Mouse (Mus musculus): ENCODE measurements around the gene Rasgef1b.

Rasgef1b gene

DNA sequence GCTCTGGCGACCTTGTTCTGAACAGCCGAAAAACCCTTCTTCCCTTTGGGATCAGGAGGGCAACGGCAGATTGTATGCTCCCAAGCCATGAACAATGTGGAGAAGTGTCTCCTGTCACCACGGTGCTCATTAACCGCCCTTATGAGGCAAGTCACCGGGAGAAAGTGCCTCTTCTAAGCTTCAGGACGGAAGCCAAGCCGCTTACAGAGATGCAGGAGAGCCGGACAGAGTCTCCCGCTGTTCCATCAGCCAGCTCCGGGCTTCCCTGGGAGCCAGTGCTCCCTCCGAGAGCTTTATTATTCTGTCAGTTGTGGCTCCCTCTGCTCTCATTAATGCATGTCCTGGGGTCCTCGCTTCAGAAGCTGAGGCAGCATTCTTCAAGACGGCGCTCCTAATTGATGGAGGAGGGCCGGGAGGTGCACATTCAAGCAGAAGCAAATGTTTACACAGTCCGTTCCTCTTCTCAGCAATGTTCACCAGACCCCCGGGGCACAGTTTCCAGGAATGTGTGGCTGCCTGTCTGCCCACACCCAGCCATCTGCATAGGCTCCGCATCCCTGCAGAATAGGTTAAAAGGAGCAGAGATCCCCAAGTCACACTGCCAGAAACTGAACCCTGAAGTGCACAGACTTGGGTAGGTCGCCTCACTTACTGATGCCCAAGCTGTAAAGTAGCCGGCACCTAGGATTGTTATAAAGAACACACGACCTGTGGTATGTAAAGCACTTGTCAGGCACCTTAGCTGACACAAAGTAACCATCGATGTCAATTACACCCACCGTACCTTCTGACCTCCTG, 115.3 kb downstream of the Rasgef1b start:
- ATAC-seq (ENCODE audit: insufficient number of reproducible peaks, low FRiP score, low TSS enrichment): peak; percentile 45; the same call in 1 of the 2 replicates

DNA sequence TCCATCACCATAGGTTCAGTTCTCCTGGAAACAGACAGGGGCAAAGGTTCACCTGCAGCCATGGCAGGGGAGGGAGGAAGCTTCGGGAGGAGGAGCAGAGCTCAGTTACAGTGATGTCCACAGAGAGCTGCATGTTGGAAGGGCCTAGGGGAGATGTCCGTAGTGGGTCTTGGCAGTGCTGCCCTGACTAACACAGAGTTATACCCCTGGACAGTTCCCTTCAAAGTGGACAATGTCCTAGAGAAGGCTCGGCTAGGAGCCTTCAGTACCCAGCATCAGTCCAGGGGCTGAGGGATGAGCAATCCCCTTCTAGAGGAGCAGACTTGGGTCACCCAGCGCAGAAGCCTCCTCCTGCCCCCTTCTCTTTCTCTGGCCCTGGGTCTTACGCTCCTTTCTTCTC, 121.3 kb downstream of the Rasgef1b start:
- ATAC-seq (ENCODE audit: insufficient number of reproducible peaks, low FRiP score, low TSS enrichment): no peak

DNA sequence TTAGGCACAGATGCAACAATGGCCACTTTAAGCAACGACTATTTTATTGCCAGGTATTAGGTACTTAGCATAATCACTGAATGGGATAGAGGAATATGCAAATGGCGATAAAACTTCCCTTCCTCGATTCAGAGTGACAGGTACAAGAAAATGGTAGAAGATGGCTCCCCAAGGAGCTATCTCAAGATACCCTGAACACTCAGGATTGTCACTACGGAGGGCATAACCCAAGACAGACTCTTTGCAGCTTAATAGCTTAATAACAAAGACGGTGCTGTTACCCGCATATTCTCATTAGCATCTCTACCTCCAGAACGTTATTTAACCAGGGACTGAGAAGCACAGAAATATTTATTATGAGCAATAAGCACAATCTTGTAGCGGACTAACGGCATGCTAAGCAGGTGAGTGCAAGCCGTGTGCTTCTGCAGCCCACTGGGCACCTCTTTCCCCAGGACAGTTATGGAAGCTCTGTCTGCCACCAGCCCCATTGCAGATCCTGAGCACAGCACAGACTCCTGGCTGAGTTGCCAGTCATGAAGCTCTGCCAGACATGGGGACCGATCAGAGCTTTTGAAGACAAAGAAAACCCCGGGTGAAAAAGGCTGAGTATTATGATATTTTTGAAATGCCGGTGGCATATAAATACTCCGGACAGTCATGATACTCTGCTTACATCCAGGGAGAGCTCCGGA, 122.6 kb downstream of the Rasgef1b start:
- ATAC-seq (ENCODE audit: insufficient number of reproducible peaks, low FRiP score, low TSS enrichment): no peak

DNA sequence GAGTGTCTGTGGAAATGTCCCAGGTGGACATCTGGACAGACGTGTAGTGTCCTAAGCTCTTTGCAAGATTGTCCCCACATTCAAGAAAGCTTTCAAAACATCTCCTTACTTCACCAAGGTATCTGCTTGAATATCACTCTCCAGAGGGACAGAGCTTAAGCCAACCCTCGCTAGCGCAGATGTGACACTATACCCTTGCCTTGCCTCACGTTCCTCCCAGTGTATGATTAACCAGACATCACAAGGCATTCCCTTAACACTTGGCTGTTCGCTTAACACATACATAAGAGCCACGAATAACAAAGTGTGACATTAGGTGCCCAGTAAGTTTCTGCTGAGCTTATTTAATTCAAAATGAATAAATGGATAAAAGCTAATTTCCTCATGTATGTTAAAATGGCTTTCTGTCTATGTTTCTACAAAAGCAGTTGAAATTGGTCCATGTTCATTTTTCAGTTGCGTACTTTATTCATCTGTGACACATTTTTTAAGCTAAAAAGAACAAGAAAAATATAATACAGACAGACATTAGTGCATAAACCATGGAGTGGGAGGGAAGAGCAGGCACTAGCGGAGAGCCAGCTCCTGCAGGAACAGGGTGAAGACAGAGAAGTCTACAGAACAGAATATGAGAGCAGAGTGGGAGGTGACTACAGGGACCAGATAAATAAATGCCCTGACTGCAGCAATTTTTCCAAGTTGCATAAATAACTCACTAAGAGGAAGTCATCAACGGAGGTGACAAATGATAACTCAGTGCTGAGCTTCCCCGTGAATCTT, 126.4 kb downstream of the Rasgef1b start:
- no peak for ATAC-seq (ENCODE audit: insufficient number of reproducible peaks, low FRiP score, low TSS enrichment)

DNA sequence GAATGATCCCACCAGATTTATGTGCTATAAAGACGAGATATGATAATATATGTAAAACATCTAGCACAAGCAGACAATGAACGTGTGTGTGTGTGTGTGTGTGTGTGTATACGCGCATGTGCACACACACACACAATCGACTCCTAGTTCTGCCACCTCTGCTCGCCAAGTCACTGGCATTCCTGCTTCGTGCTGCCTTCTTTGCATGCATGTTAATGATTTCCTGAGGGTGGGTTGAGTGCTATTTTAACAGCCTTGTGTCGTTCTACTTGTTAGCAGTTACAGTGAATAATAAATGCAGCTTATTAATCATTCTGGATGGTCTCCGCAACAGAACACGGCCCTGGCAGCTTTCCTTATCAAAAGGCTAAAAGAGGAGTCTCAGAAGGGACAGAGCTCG, 129.5 kb downstream of the Rasgef1b start:
- no peak for ATAC-seq (ENCODE audit: insufficient number of reproducible peaks, low FRiP score, low TSS enrichment)

DNA sequence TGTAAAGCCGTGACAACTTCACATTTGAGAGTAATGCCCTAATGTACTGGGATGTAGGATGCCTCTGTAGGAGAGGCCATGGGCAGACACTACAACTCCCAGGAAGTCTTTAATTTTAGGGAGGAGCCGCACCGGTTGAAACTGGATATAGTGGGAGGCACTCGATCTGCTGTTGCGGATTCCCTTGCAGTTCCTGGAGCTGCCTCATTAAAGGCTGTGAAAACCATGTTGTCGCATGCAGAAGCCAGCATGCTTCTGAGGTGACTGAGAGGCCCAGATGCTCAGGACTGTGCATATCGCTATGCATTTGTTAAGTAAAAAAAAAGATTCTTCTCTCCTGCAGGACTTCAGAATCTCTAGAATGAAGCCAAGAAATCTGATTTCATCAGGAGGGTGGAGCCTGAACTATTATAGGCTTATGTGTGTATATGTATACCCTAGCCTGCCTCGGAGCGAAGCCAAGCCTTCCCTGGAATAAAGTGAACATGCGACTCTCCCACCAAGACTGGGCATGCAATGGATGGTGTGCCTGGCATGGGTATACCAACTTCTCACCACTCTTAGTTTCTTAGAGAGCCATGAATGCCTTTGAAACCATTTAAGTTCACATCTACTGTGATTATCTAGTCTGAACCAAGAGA, 130.3 kb downstream of the Rasgef1b start:
- ATAC-seq (ENCODE audit: insufficient number of reproducible peaks, low FRiP score, low TSS enrichment): no peak

DNA sequence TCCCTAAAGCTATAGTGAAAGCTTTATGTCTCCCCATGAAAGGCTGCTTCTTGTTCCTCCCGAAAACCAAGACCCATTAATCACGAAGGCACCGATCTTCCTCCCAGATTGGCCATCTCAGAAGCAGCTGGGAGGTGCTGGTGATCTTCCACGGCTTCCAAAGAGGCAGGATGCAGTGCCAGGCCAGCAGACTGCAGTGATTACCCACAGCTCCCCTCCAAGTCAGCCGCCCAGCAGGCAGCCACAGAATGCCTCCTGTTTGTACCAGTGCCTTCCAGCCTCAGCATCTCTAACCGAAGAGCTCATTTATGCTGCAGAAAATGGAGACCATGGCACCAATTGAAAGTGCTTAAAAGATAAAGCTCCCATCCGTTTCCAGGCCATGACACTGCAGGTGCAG, 131.2 kb downstream of the Rasgef1b start:
- ATAC-seq (ENCODE audit: insufficient number of reproducible peaks, low FRiP score, low TSS enrichment): peak; percentile 81

DNA sequence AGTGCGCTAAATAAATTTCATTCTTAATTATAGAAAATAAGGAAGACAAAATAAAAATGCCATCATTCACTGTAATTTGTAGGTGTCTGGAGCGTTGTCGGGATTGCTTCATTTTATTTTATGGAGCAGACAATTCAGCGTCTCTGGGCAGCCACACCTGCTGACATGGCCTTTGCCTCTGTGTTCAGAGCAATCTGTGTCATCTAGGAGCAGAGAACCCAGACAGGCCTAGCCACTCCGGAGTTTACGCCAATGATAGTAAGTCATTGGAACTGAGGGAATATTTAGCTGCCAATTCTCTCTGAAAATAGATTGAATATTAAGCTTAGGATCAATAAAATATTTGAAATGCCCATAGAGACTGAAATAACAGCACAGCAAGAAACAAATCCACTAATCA, 137.5 kb downstream of the Rasgef1b start:
- ATAC-seq (ENCODE audit: insufficient number of reproducible peaks, low FRiP score, low TSS enrichment): no peak

DNA sequence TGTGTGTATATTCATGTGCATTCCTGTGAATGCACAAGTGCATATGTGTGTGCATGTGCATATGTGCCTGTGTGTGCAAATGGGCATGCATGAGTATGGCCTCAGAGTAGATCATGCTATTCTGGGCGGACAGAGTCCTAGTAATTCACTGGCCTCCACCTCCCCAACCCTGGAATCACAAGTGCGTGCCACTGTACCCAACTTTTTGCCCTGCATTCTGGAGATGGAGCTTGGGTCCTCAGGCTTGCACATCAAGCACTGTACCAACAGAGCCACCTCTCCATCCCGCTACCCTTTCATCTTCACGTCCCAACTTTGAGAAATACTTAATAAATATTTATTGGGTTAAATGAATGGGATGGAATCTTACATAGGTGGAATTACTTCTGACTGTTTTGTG, 138.3 kb downstream of the Rasgef1b start:
- no peak for ATAC-seq (ENCODE audit: insufficient number of reproducible peaks, low FRiP score, low TSS enrichment)

DNA sequence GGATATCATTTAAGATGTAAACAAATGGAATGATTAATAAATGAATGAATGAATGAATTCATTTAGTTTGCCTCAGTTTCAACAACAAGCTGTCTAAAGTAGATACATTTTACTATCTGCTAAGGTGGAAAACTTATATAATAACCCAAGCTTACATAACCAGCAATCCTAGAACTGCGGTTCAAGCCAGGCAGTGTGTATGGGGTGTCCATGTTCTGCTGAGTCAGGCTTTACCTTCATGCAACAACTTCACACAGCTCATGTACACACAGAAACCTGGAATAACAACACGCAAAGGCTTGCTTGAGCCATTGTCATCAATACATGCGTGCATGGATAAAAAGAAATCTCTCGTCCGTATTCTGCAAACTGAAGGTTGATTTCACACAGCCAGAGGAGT, 140.9 kb downstream of the Rasgef1b start:
- no peak for ATAC-seq (ENCODE audit: insufficient number of reproducible peaks, low FRiP score, low TSS enrichment)

DNA sequence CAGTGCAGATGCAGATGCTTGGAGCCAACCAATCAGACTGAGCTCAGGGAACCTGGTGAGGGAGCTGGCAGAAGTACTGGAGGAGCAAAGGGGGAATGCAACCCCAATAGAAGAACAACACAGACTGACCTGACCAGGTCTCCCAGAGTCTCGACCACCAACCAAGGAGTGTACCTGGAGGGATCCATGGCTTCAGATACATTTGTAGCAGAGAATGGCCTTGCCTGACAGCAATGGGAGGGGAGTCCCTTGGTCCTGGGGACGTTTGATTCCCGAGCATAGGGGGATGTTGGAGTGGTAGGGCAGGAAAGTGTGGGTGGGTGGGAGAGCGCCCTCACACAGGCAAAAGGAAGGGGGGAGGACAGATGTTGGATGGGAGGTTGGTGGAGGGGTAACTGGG, 141.3 kb downstream of the Rasgef1b start:
- no peak for ATAC-seq (ENCODE audit: insufficient number of reproducible peaks, low FRiP score, low TSS enrichment)

DNA sequence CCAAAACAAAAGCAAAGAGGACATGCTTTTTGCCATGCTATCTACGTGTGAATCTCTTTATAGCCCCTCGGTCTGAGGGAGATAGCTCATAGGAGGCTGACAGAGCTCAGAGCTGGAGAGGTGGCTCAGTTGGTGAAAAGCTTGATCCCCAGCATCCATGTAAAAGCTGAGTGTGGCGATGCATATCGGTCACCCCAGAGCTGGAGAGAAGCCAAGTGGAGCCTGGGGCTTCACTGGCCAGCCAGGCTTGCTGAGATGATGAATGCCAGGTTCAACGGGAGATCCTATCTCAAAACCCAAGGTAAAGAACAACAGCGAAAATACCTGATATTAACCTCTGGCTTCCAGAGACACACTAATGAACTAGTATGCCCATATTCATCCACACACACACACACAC, 142.6 kb downstream of the Rasgef1b start:
- ATAC-seq (ENCODE audit: insufficient number of reproducible peaks, low FRiP score, low TSS enrichment): no peak

DNA sequence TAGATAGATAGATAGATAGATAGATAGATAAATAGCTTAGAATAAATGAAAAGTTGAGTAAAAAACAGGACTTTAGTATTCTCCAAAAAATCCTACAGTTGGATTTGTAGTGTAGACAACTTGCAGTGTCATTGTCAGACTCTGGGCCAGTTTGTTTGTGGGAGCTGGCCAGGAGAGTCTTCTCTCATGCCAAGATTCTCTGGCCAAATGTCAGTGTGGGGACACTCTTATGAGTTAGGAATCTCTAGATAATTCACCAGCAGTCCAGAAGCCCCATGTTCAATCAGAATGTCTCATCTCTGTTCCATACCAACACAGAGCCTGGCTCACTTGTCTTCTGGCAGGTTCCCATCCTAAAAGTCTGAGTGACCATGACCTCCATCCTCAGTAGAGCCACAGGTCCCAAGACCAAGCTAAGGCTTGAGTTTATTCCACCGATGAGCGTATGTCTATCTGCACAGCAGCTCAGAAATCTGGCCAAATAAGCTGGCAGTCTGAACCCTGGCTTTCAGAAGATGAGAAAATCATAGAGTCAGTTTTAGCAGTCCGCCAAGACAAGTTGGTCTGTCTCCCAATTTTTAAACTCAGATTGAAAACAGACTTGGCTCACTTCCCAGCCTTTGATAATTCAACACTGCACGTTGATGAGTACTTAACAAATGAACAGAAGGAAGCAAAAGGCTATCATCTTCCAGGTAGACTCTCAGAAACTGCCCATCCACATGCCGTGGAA, 143.5 kb downstream of the Rasgef1b start:
- peak; percentile 52; the same call in 1 of the 2 replicates for ATAC-seq (ENCODE audit: insufficient number of reproducible peaks, low FRiP score, low TSS enrichment)

DNA sequence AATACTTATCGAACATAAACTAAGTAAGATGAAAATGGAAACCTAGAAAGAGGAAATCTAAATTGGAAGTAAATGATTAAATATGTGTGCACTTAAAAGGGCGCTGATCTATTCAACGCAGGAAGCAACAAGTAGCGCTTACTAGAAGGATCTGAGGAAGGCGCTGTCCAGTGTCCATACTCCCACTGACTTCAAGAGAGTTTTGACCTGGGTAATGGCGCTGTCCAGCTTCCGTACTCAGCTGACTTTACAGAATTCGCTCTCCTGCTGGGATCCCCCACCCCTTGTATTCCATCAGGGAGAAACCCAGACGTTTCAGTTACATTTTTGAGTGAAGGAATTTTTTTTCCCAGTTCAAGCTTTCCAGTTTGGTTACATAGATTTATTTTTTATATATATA, 144.6 kb downstream of the Rasgef1b start:
- no peak for ATAC-seq (ENCODE audit: insufficient number of reproducible peaks, low FRiP score, low TSS enrichment)

DNA sequence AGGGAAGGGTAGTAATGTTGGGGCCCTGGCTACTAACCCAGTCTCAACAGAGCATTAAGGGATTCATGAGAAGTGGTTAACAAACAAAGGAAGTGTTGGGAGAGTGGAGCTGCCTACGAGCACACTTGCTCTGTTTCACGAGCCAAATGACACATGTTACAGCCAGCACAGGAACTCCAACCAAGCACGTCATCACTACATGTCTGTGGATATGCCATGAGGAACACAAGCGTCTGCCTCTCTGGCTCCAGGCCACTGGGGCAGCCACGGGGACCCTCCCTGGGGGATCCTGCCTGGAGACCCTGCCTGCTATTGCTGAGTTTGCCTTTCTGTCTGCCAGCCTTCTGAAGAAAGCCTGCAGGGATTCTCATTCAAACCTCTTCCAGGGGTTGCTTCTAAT, 146.8 kb downstream of the Rasgef1b start:
- ATAC-seq (ENCODE audit: insufficient number of reproducible peaks, low FRiP score, low TSS enrichment): no peak

DNA sequence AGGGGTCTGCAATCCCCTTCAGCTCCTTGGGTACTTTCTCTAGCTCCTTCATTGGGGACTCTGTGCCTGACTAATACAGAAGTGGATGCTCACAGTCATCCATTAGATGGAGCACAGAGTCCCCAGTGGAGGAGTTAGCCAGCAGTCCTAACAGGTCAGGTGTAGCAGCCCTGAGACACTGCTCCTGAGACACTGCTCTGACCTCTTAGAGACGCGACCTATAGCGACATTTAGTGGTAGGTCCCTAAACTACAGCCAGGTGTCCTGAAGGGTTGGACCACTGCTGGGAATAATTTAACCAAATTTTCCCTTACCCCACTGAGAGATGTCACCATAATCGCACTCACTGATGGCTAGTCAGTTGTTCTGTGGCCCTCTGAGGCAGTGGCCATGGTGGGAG, 150.2 kb downstream of the Rasgef1b start:
- ATAC-seq (ENCODE audit: insufficient number of reproducible peaks, low FRiP score, low TSS enrichment): no peak; the same call in 1 of the 2 replicates

DNA sequence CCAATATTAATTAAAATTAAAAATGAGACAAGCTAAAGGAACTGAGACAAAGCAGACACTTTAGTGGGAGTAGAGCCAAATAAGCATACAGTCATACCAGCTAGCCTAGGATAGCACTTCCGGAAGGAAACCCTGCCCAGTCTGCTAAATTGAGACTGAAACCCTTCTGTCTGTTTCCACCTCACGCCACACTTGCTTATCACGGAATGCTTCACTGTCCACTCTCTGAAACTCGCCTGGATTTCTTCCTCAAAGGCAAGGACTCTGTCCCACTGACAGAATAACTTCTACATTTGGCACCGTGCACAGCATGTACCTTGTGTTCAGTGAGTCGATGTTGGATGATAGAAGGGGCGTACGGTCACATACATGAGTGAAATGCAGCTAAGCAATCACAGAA, 153.0 kb downstream of the Rasgef1b start:
- ATAC-seq (ENCODE audit: insufficient number of reproducible peaks, low FRiP score, low TSS enrichment): no peak

DNA sequence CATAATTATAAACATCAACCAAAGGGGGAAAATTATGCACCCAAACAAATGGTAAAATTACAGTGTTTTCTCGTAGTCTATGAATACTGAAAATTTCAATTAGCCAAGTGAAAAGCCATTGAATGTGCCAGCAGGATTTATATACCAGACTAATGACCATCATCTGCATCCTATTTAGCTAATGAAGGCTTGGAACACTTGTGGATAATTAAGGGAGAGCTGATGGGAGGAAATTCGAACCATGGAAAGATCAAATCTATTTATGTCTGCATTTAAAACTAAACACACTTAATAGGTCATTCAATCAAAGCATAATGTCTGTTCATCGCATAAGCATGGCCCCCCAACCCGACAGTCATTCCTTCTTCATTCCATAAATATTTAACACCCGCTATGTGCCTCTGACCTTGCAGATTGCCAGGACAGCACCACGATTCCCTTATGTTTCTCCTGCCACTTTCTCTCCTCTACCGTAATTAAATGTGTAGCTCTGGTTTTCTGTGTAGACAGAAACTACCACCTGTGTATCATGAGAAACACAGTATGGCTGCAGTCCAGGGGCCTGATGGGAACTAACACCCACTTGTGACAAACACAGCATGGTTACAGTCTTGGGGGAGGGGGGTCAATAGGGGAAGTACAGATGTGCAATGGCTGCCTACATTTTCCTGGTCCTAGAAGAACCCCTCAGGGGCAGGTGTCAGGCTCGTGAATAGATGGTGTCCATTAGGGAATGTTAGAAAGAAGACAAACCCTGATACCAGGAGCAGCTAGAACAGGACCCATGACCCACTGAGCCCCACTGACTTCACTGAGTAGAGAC, 164.2 kb downstream of the Rasgef1b start:
- no peak for ATAC-seq (ENCODE audit: insufficient number of reproducible peaks, low FRiP score, low TSS enrichment)

DNA sequence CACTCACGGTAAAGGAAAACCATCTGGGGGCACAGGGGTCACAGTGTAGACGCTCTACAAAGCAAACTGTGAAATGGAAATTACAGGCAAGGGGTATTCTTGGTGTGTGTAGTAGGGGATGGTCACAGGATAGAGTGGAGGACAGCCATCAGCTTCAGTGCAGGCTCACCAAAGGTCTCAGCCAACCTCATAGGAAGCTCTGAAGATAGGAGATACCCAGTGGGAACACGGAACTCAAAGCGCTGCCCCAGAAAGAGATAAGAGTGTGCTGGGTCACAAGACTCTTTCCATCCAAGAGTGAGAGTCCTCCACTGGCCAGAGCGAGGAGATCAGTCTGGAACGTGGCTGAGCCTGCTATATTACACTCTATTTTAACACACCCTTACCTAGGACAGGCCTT, 166.8 kb downstream of the Rasgef1b start:
- no peak for ATAC-seq (ENCODE audit: insufficient number of reproducible peaks, low FRiP score, low TSS enrichment)
